Mouse (Mus musculus): ENCODE measurements around the gene Nt5c2.

DNA sequence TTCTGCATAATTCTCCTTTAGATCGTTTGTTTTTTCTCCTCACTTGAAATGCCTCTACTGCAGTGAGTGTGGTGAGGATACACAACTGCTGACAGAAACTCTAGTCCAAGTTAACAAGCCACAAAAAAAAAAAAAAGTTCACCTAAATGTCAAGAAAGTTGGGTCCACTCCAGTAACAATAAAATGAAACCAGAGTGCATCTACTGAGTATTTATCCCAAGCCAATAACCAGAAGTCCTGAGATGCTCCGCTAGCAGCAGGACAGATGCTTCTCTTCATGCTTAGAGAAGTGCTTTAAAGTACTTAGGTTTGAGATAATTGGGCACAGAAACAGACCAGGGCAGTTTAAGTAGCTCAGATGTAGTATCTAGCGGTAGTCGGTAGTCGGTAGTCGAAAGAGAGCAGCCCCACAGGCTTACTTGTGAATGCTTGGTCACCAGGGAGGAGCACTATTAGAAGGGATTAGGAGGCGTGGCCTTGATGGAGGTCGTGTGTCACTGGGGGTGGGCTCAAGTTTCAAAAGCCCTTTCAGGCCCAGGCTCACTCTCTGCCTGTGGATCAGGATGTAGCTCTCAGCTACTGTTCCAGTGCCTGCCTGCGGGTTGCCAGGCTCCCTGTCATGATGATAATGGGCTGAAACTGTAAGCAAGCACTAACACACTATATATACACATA lies 99.4 kb downstream of the Nt5c2 start:
- TF ChIP-seq CTCF (IDR thresholded peaks at IDR 0.05) (no peak), POLR2A (IDR thresholded peaks at IDR 0.05; ENCODE audit: insufficient read depth, low read depth, low read length) (no peak)
